Mouse (Mus musculus): ENCODE data around the gene Rxfp2. TPM values are rescaled to one million over a fixed set of nuclear protein-coding genes. Genes with fewer than 3 reads are reported as not detected.

Rxfp2 gene
- polyA plus RNA-seq, 1 experiment: not detected

GRCm38 (mm10) chr5:150026509-150027087 lies 8.1 kb downstream of the Rxfp2 start:
- Histone ChIP-seq H3ac (ENCODE audit: control insufficient read depth, insufficient read length) (no peak overlapping the region), H3K4me2 (ENCODE audit: low read depth) (no peak overlapping the region), H3K27me3 (ENCODE audit: control insufficient read depth, insufficient read depth, insufficient read length) (no peaks in the 10 kb centered on the region), H3K36me3 (ENCODE audit: control insufficient read depth, insufficient read depth) (no peaks in the 10 kb centered on the region), H3K79me2 (ENCODE audit: control insufficient read depth, insufficient read depth) (no peaks in the 10 kb centered on the region), H3K4me3 (no peak overlapping the region)
- TF ChIP-seq MYOD1 (IDR thresholded peaks at IDR 0.05; ENCODE audit: control insufficient read depth in 1 of 3, insufficient read length in 2 of 3, low read depth in 2 of 3) (no peak), POLR2A (IDR thresholded peaks at IDR 0.05; ENCODE audit: insufficient read length, low read depth) (no peak), MAX (IDR thresholded peaks at IDR 0.05; ENCODE audit: low read depth) (no peak), USF1 (IDR thresholded peaks at IDR 0.05; ENCODE audit: low read depth) (no peak), REST (IDR thresholded peaks at IDR 0.05; ENCODE audit: insufficient read depth, insufficient read length) (no peak), CEBPB (IDR thresholded peaks at IDR 0.05; ENCODE audit: insufficient read depth, poor library complexity, severe bottlenecking) (no peak), E2F4 (IDR thresholded peaks at IDR 0.05; ENCODE audit: insufficient read depth) (no peak), SRF (IDR thresholded peaks at IDR 0.05; ENCODE audit: control insufficient read depth, insufficient read length, low read depth) (no peak), POLR2AphosphoS2 (IDR thresholded peaks at IDR 0.05; ENCODE audit: insufficient read length, low read depth) (no peak), TCF12 (IDR thresholded peaks at IDR 0.05; ENCODE audit: insufficient read depth, poor library complexity, severe bottlenecking) (no peak), MYOG (IDR thresholded peaks at IDR 0.05; ENCODE audit: control insufficient read depth in 1 of 3, insufficient read depth in 1 of 3, insufficient read length in 2 of 3, low read depth in 2 of 3) (no peak), TCF3 (IDR thresholded peaks at IDR 0.05; ENCODE audit: insufficient read length, low read depth) (no peak)

GRCm38 (mm10) chr5:150031201-150031600 lies 12.7 kb downstream of the Rxfp2 start:
- no peak overlapping the region for H3K4me2 ChIP-seq (ENCODE audit: low read depth)
- H3K4me3 ChIP-seq: no peak overlapping the region
- H3K27me3 ChIP-seq (ENCODE audit: control insufficient read depth, insufficient read depth, insufficient read length): no peaks in the 10 kb centered on the region
- no peak for TF ChIP-seq REST (IDR thresholded peaks at IDR 0.05; ENCODE audit: insufficient read depth, insufficient read length)
- no peak for TF ChIP-seq USF1 (IDR thresholded peaks at IDR 0.05; ENCODE audit: low read depth)
- no peak for TF ChIP-seq POLR2A (IDR thresholded peaks at IDR 0.05; ENCODE audit: insufficient read length, low read depth)
- no peak for TF ChIP-seq E2F4 (IDR thresholded peaks at IDR 0.05; ENCODE audit: insufficient read depth)
- TF ChIP-seq CEBPB (IDR thresholded peaks at IDR 0.05; ENCODE audit: insufficient read depth, poor library complexity, severe bottlenecking): no peak
- no peak for TF ChIP-seq TCF3 (IDR thresholded peaks at IDR 0.05; ENCODE audit: insufficient read length, low read depth)
- TF ChIP-seq TCF12 (IDR thresholded peaks at IDR 0.05; ENCODE audit: insufficient read depth, poor library complexity, severe bottlenecking): no peak
- TF ChIP-seq SRF (IDR thresholded peaks at IDR 0.05; ENCODE audit: control insufficient read depth, insufficient read length, low read depth): no peak
- TF ChIP-seq MYOG (IDR thresholded peaks at IDR 0.05; ENCODE audit: control insufficient read depth in 1 of 3, insufficient read depth in 1 of 3, insufficient read length in 2 of 3, low read depth in 2 of 3): no peak
- TF ChIP-seq MAX (IDR thresholded peaks at IDR 0.05; ENCODE audit: low read depth): no peak
- no peak for TF ChIP-seq MYOD1 (IDR thresholded peaks at IDR 0.05; ENCODE audit: control insufficient read depth in 1 of 3, insufficient read length in 2 of 3, low read depth in 2 of 3)
- no peak for TF ChIP-seq POLR2AphosphoS2 (IDR thresholded peaks at IDR 0.05; ENCODE audit: insufficient read length, low read depth)
- H3K36me3 ChIP-seq (ENCODE audit: control insufficient read depth, insufficient read depth): no peaks in the 10 kb centered on the region
- H3ac ChIP-seq (ENCODE audit: control insufficient read depth, insufficient read length): no peak overlapping the region
- H3K79me2 ChIP-seq (ENCODE audit: control insufficient read depth, insufficient read depth): no peaks in the 10 kb centered on the region

GRCm38 (mm10) chr5:150031634-150032033 lies 13.2 kb downstream of the Rxfp2 start:
- no peak overlapping the region for H3K4me2 ChIP-seq (ENCODE audit: low read depth)
- no peaks in the 10 kb centered on the region for H3K36me3 ChIP-seq (ENCODE audit: control insufficient read depth, insufficient read depth)
- no peak overlapping the region for H3ac ChIP-seq (ENCODE audit: control insufficient read depth, insufficient read length)
- no peaks in the 10 kb centered on the region for H3K79me2 ChIP-seq (ENCODE audit: control insufficient read depth, insufficient read depth)
- H3K4me3 ChIP-seq: no peak overlapping the region
- TF ChIP-seq MYOG (IDR thresholded peaks at IDR 0.05; ENCODE audit: control insufficient read depth in 1 of 3, insufficient read depth in 1 of 3, insufficient read length in 2 of 3, low read depth in 2 of 3) (no peak), E2F4 (IDR thresholded peaks at IDR 0.05; ENCODE audit: insufficient read depth) (no peak), POLR2AphosphoS2 (IDR thresholded peaks at IDR 0.05; ENCODE audit: insufficient read length, low read depth) (no peak), TCF12 (IDR thresholded peaks at IDR 0.05; ENCODE audit: insufficient read depth, poor library complexity, severe bottlenecking) (no peak), CEBPB (IDR thresholded peaks at IDR 0.05; ENCODE audit: insufficient read depth, poor library complexity, severe bottlenecking) (no peak), USF1 (IDR thresholded peaks at IDR 0.05; ENCODE audit: low read depth) (no peak), POLR2A (IDR thresholded peaks at IDR 0.05; ENCODE audit: insufficient read length, low read depth) (no peak)
- no peaks in the 10 kb centered on the region for H3K27me3 ChIP-seq (ENCODE audit: control insufficient read depth, insufficient read depth, insufficient read length)

- H3K4me2 ChIP-seq (ENCODE audit: low read depth): no peak overlapping the region
- no peaks in the 10 kb centered on the region for H3K79me2 ChIP-seq (ENCODE audit: control insufficient read depth, insufficient read depth)
- no peak for TF ChIP-seq TCF3 (IDR thresholded peaks at IDR 0.05; ENCODE audit: insufficient read length, low read depth)
- TF ChIP-seq MAX (IDR thresholded peaks at IDR 0.05; ENCODE audit: low read depth): no peak
- H3ac ChIP-seq (ENCODE audit: control insufficient read depth, insufficient read length): no peak overlapping the region
- no peaks in the 10 kb centered on the region for H3K36me3 ChIP-seq (ENCODE audit: control insufficient read depth, insufficient read depth)
- no peak overlapping the region for H3K4me3 ChIP-seq
- H3K27me3 ChIP-seq (ENCODE audit: control insufficient read depth, insufficient read depth, insufficient read length): no peaks in the 10 kb centered on the region
Measured at GRCm38 (mm10) chr5:150032075-150032492, 13.6 kb downstream of the Rxfp2 start.

GRCm38 (mm10) chr5:150036286-150036685 lies 17.8 kb downstream of the Rxfp2 start:
- no peaks in the 10 kb centered on the region for H3K27me3 ChIP-seq (ENCODE audit: control insufficient read depth, insufficient read depth, insufficient read length)
- no peak overlapping the region for H3ac ChIP-seq (ENCODE audit: control insufficient read depth, insufficient read length)
- H3K36me3 ChIP-seq (ENCODE audit: control insufficient read depth, insufficient read depth): no peaks in the 10 kb centered on the region
- no peaks in the 10 kb centered on the region for H3K79me2 ChIP-seq (ENCODE audit: control insufficient read depth, insufficient read depth)
- H3K4me3 ChIP-seq: no peak overlapping the region
- TF ChIP-seq MAX (IDR thresholded peaks at IDR 0.05; ENCODE audit: low read depth) (no peak), TCF12 (IDR thresholded peaks at IDR 0.05; ENCODE audit: insufficient read depth, poor library complexity, severe bottlenecking) (no peak), SRF (IDR thresholded peaks at IDR 0.05; ENCODE audit: control insufficient read depth, insufficient read length, low read depth) (no peak), POLR2A (IDR thresholded peaks at IDR 0.05; ENCODE audit: insufficient read length, low read depth) (no peak), TCF3 (IDR thresholded peaks at IDR 0.05; ENCODE audit: insufficient read length, low read depth) (no peak), CEBPB (IDR thresholded peaks at IDR 0.05; ENCODE audit: insufficient read depth, poor library complexity, severe bottlenecking) (no peak), MYOD1 (IDR thresholded peaks at IDR 0.05; ENCODE audit: control insufficient read depth in 1 of 3, insufficient read length in 2 of 3, low read depth in 2 of 3) (no peak), REST (IDR thresholded peaks at IDR 0.05; ENCODE audit: insufficient read depth, insufficient read length) (no peak)
- no peak overlapping the region for H3K4me2 ChIP-seq (ENCODE audit: low read depth)

Measured in myocyte (in vitro differentiated cells).